Mouse (Mus musculus): ENCODE measurements around the gene Gm28635.
A peak's percentile ranks its signal among the peaks of the same experiment; 100 is the strongest.

Gene Gm28635

GRCm38 (mm10) chr2:84677968-84678880 is at the start of gene Gm28635, which contains the start of gene Med19:
Gene Gm28635, minus strand, starts transcription at chr2:84678041.
Gene Med19, plus strand, starts transcription at chr2:84678402.
- peak; percentile 99 to 100 for DNase-seq (ENCODE audit: low spot score in 2 of 2)

GRCm38 (mm10) chr2:84727172-84727858 is 49.5 kb upstream of the Gm28635 start, which contains the start of gene Clp1:
Gene Clp1, minus strand, starts transcription at chr2:84727350.
- peak; percentile 95 to 97 for DNase-seq (ENCODE audit: low spot score in 2 of 2)

- DNase-seq (ENCODE audit: low spot score in 2 of 2): no peak
Measured at GRCm38 (mm10) chr2:84726716-84727115, 48.9 kb upstream of the Gm28635 start.

- no peak for DNase-seq (ENCODE audit: low spot score in 2 of 2)
Measured at GRCm38 (mm10) chr2:84725770-84726169, 47.9 kb upstream of the Gm28635 start.

GRCm38 (mm10) chr2:84723856-84724255 is 46.0 kb upstream of the Gm28635 start:
- no peak for DNase-seq (ENCODE audit: low spot score in 2 of 2)

- no peak for DNase-seq (ENCODE audit: low spot score in 2 of 2)
Measured at GRCm38 (mm10) chr2:84721182-84721581, 43.3 kb upstream of the Gm28635 start.

GRCm38 (mm10) chr2:84720718-84721117 is 42.9 kb upstream of the Gm28635 start:
- no peak for DNase-seq (ENCODE audit: low spot score in 2 of 2)

GRCm38 (mm10) chr2:84717357-84717756 is 39.5 kb upstream of the Gm28635 start:
- no peak for DNase-seq (ENCODE audit: low spot score in 2 of 2)

GRCm38 (mm10) chr2:84716423-84717355 is 38.8 kb upstream of the Gm28635 start:
- DNase-seq (ENCODE audit: low spot score in 2 of 2): no peak

GRCm38 (mm10) chr2:84715562-84716361 is 37.9 kb upstream of the Gm28635 start:
- peak; percentile 74 to 97 for DNase-seq (ENCODE audit: low spot score in 2 of 2)

- DNase-seq (ENCODE audit: low spot score in 2 of 2): peak; percentile 98
Measured at GRCm38 (mm10) chr2:84714811-84715561, 37.1 kb upstream of the Gm28635 start, which contains the start of gene Zdhhc5. Gene Zdhhc5, minus strand, starts transcription at chr2:84715180.

- no peak for DNase-seq (ENCODE audit: low spot score in 2 of 2)
Measured at GRCm38 (mm10) chr2:84714422-84714810, 36.6 kb upstream of the Gm28635 start.

GRCm38 (mm10) chr2:84711898-84712297 is 34.1 kb upstream of the Gm28635 start:
- no peak for DNase-seq (ENCODE audit: low spot score in 2 of 2)

- DNase-seq (ENCODE audit: low spot score in 2 of 2): no peak
Measured at GRCm38 (mm10) chr2:84707523-84707922, 29.7 kb upstream of the Gm28635 start.

- DNase-seq (ENCODE audit: low spot score in 2 of 2): no peak
Measured at GRCm38 (mm10) chr2:84705295-84705694, 27.5 kb upstream of the Gm28635 start.

- DNase-seq (ENCODE audit: low spot score in 2 of 2): no peak
Measured at GRCm38 (mm10) chr2:84704329-84704728, 26.5 kb upstream of the Gm28635 start.

- DNase-seq (ENCODE audit: low spot score in 2 of 2): no peak
Measured at GRCm38 (mm10) chr2:84703497-84703896, 25.7 kb upstream of the Gm28635 start.

- no peak for DNase-seq (ENCODE audit: low spot score in 2 of 2)
Measured at GRCm38 (mm10) chr2:84695007-84695695, 17.3 kb upstream of the Gm28635 start.

- no peak for DNase-seq (ENCODE audit: low spot score in 2 of 2)
Measured at GRCm38 (mm10) chr2:84690050-84690449, 12.2 kb upstream of the Gm28635 start.

Data from heart, adult 9 months (tissue).